Mouse (Mus musculus) liver, adult (tissue): Measurements from ENCODE around the gene Tsc1.

Source experiments
- GATA4 ChIP-seq: IDR thresholded peaks from 2 replicates; pipeline ENCODE4 v1.6.1; 2014; ENCODE audit warnings: mild to moderate bottlenecking, low read length; ENCODE audit not compliant: insufficient replicate concordance

Tsc1 gene

GRCm38 (mm10) chr2:28654295-28654694 is 13.3 kb downstream of the Tsc1 start:
- TF ChIP-seq GATA4, result no peak

GRCm38 (mm10) chr2:28656216-28656615 is 15.2 kb downstream of the Tsc1 start:
- TF ChIP-seq GATA4, result no peak

- no peak for TF ChIP-seq GATA4
These were observed 21.9 kb downstream of the Tsc1 start for GRCm38 (mm10) chr2:28662891-28663290.

GRCm38 (mm10) chr2:28665818-28666217 is 24.8 kb downstream of the Tsc1 start:
- TF ChIP-seq GATA4, result no peak

GRCm38 (mm10) chr2:28671438-28671837 is 30.4 kb downstream of the Tsc1 start:
- TF ChIP-seq GATA4, result no peak

GRCm38 (mm10) chr2:28676005-28676404 is 35.0 kb downstream of the Tsc1 start:
- no peak for TF ChIP-seq GATA4

- TF ChIP-seq GATA4, result no peak
These were observed 39.7 kb downstream of the Tsc1 start for GRCm38 (mm10) chr2:28680710-28681109.

GRCm38 (mm10) chr2:28681718-28682117 is 40.7 kb downstream of the Tsc1 start:
- TF ChIP-seq GATA4, result no peak

GRCm38 (mm10) chr2:28685895-28686294 is 44.9 kb downstream of the Tsc1 start:
- no peak for TF ChIP-seq GATA4

- no peak for TF ChIP-seq GATA4
These were observed 47.4 kb downstream of the Tsc1 start for GRCm38 (mm10) chr2:28688431-28688830.

GRCm38 (mm10) chr2:28692692-28693091 is 51.7 kb downstream of the Tsc1 start:
- no peak for TF ChIP-seq GATA4

GRCm38 (mm10) chr2:28698566-28698965 is 57.5 kb downstream of the Tsc1 start:
- TF ChIP-seq GATA4, result no peak

- TF ChIP-seq GATA4, result no peak
These were observed 58.6 kb downstream of the Tsc1 start, which contains the start of the genes Spaca9 and Ak8 for GRCm38 (mm10) chr2:28699361-28700335. TSS of gene Spaca9 (minus strand) at chr2:28699727. TSS of gene Ak8 (plus strand) at chr2:28700164.

GRCm38 (mm10) chr2:28701646-28702262 is 60.7 kb downstream of the Tsc1 start:
- no peak for TF ChIP-seq GATA4

GRCm38 (mm10) chr2:28706106-28706636 is 65.1 kb downstream of the Tsc1 start:
- no peak for TF ChIP-seq GATA4

- no peak for TF ChIP-seq GATA4
These were observed 65.8 kb downstream of the Tsc1 start for GRCm38 (mm10) chr2:28706787-28707186.
